Mouse (Mus musculus): ENCODE data around the gene Ddx24.

- no peak for TF ChIP-seq CTCF (IDR thresholded peaks at IDR 0.05; ENCODE audit: borderline replicate concordance, insufficient read depth, low read depth, low read length)
- no peak for TF ChIP-seq POLR2A (IDR thresholded peaks at IDR 0.05; ENCODE audit: borderline replicate concordance, insufficient read depth, low read length)
These were observed 56.9 kb downstream of the Ddx24 start for GRCm38 (mm10) chr12:103368777-103369176.
